Mouse (Mus musculus): ENCODE results near the gene Olfr312.
"Not testable (repeated sequence)": the region's sequence is repeated elsewhere in the genome, so short reads cannot be mapped to it uniquely, and the experiment has no call there.

Olfr312 gene

DNA sequence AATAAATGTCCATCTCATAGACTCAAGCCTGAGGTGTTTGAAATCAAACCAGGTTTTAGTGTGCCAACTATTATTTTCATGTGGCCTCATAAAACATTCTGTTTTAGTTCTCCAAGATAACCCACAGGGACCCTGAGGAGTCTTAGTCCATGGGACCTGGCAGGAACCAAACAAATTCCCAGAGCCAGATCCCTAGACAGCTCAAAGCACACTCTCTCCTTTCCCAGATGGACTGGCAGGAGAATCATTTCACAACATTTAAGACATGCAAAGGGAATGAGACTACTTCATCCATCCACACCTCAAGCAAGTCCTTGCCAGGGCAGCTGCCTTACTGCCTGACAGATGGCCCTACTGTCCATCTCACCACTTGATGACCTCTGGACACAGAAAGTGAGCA is at the start of gene Olfr312:
TSS of gene Olfr312 (plus strand) at position 301 of the 400 bp plus-strand sequence.
- DNase-seq (ENCODE audit: extremely low read depth, low read depth) = not testable (repeated sequence)

DNA sequence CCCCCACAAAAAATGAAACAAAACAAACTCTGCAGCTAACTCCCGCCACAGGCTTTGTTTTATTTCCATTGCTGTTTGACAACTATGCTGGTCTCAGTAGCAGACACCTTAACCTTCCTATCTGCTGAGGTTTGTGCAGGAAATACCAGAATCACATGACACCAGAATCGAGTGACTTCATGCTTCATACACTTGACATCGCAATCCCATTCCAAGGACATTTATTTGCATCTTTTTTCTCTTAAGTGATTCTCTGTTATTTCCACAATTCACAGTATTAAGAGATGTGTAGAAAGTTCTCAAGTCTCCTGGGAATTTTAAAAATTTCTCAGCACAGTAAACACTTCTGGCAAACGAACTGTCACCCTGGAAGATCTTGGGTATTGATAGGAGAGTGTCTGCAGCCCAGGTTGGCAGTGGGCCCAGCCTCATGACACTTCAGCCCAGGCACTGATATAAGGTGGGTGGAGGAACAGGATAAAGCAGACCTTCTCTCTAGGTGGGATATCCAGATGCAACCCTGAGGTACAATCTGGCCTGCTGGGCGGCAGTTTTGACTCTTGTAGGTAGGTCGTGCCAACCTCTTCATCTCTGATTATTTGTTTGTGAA is 46.5 kb upstream of the Olfr312 start, which contains the start of gene Olfr314:
TSS of gene Olfr314 (plus strand) at position 473 of the 610 bp plus-strand sequence.
- DNase-seq (ENCODE audit: extremely low read depth, low read depth) = no peak

DNA sequence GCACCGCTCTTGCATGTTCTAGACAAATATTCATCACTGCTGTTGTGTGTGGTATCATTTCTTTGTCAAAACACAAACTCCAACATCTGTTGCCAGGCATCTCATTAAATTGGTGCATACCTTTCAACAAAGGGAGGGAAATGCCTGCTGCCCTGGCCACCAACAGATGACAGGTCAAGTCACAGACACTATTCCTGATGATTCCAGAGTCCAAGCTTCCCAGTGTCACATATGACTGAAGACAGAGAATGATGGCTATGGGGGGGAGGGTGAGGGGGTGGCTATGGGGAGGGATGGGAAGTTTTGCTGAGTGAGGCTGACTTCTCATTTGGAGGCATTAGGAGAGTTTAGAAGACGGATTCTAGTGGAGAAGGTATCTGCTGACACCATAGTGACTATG is 44.9 kb upstream of the Olfr312 start:
- DNase-seq (ENCODE audit: extremely low read depth, low read depth) = no peak

DNA sequence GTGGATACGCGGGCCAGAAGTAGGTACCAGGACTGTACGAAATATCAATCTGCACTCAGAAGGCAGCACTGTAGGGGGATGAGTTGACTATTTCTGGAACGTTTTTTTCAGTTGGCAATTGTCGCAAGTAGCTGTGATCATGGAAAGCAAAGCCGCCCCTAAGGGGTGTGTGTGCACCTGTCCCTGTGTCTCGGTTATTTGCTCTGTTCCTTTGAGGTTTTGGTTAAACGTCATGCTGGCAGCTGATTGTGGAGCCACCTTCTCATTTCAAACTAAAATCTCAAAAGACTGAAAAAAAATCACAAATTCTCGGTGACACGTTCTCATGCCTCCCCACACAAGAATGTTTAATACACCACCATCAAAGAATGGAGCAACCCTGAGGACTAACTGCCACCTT is 41.4 kb upstream of the Olfr312 start:
- DNase-seq (ENCODE audit: extremely low read depth, low read depth) = no peak

DNA sequence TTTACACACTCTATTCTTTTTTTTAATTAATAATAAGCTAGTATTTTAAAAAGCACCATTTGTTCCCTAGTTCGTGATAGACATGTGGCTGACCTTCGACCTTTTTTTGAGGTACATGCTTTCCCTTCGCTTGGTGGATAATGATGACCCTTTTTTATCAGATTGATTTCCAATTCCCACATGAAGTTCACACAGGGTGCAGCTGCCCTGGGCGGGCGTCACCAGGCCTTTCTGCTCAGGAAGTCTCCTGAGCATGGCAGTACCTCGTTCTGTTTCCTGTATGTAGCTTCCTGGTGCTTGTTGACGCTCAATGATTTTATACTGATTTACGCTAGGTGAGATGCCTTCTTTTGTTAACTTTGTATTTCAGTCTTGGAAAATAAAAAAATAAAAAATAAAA is 40.7 kb upstream of the Olfr312 start:
- no peak for DNase-seq (ENCODE audit: extremely low read depth, low read depth)

DNA sequence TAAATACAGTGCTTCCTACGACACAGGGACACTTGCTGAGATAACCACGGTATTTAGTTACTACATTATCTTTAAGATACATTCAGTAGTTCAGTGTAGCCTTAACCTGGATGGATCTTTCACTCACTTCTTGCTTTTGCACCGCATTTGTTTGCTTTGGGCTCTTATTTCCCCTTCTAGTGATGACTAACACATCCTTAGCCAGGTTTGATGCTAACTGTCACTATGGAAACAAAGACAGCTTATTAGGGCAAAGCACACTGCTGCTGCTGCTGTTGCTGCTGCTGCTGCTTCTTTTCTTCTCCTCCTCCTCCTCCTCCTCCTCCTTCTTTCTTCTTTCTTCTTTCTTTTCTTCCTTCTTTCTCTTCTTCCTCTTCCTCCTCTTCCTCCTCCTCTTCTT is 39.5 kb upstream of the Olfr312 start:
- DNase-seq (ENCODE audit: extremely low read depth, low read depth) = no peak

DNA sequence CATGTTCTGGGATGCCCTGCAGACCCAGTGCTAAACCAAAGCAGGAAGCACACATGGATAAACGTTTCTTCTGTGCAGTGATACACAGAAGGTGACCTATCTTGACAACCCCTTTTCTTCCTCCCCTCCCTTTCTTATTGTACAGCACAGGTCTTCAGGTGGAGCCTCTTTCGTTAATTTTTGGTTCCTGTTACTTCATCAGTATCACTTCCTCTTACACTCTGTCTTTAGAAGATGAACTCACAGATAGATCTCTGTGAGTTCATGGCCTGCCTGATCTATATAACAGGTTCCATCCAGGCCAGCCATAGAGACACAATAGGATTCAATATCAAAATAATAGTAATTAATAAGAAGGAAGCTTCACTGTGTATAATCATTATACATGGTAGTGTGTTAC is 39.0 kb upstream of the Olfr312 start:
- DNase-seq (ENCODE audit: extremely low read depth, low read depth) = no peak

DNA sequence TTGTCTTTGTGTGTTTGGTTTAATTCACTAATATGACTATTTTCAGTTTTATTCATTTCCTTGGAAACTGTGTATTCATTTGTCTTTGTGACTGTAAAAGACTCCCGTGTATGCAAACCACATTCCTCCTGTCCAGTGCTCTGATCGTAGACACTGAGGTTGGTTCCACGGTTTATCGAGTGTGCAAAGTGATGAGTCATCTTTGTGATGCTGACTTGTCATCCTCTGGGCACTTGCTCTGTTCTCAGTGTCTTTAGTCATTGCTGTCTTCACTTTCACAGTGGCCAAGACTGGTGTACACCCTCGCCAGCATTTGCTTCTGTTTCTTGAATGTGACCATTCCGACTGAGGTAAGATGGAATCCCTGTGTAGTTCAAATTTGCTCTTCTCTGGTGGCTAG is 38.4 kb upstream of the Olfr312 start:
- DNase-seq (ENCODE audit: extremely low read depth, low read depth) = no peak

DNA sequence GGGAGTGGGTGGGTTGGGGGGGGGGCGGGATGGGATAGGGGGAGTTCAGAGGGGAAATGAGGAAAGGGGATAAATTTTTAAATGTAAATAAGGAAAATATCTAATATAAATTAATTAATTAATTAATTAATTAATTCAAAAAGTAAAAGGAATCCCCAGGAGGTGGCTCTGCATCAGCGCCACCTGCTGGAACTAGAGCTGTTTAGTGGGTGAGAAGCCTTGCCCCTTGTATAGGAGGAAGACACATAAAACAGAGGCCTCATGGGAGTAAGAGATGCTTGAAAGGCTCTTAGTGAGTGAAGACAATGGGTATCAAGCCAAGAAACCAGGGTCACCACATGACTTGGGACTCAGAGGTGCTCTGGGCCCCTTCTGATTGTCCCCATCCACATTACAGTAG is 33.2 kb upstream of the Olfr312 start:
- DNase-seq (ENCODE audit: extremely low read depth, low read depth) = no peak

DNA sequence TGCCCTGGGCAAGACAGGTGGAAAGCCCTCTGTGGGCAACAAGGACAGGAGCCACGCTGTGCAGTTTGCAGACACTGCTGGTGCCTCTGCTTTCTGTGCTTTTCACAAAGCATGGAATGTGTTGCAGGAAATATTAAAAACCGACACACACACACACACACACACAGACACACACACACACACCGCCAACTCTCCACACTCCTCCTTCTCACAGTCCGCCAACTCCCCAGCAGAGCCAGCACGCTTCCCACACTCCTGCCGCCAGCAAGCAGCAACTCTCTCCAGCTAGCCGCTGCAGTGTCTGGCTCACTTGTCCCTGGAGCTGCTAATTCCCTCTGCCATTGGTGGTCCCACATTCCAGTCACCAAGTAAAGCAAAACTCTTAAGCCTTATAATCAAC is 32.2 kb upstream of the Olfr312 start:
- DNase-seq (ENCODE audit: extremely low read depth, low read depth) = no peak

DNA sequence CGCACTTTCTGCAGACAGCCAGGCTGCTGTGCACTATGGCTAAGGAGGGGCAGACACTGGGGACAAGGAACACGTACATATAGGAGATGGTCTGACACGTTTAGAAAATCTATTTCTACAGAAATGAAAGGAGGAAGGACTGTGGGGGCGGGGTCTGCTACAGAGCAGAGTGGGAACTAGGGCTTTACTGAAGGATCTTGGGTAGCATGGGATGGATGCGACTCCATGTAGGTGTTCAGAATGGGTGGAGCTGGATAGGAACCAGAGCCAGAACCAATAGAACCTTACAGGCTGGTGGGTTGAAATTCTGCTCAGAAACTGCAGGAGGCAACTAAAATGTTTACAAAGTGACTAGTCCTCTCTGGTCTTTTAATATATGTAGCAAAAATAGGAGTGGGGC is 29.3 kb upstream of the Olfr312 start:
- DNase-seq (ENCODE audit: extremely low read depth, low read depth) = no peak

DNA sequence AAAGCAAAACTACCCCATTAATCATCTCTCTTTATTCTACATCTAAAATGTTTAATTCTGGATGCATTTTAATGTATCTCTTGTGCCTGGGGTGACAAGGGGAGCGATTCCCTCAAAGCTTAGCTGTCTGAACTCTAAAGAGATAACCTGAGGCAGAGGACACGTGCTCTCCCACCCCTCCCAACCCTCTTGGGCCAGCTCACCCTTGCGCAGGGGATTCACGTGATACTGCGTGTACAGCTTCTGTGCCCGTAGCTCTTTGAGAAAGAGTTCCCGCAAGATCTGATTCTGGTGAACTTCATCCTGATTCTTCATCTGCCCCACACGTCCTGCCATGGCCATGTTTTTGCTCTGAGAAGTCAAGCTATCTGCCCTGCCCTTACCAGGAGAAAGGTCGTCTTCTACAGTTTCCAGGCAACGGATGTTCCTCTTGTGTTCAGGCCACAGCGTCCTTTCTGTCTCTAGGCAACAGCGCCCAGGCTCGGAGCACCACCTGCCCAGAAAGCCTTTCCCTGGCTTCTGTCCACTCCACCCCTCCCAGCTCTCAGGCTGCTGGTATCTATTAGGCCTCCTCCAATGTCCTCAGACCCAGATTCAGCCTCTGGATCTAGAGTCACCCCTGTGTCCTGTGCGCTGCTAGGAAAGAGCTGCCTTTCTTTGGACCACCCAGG is 27.3 kb upstream of the Olfr312 start, which contains the start of gene Fam183b:
TSS of gene Fam183b (minus strand) at position 403 of the 671 bp plus-strand sequence.
- no peak for DNase-seq (ENCODE audit: extremely low read depth, low read depth)

DNA sequence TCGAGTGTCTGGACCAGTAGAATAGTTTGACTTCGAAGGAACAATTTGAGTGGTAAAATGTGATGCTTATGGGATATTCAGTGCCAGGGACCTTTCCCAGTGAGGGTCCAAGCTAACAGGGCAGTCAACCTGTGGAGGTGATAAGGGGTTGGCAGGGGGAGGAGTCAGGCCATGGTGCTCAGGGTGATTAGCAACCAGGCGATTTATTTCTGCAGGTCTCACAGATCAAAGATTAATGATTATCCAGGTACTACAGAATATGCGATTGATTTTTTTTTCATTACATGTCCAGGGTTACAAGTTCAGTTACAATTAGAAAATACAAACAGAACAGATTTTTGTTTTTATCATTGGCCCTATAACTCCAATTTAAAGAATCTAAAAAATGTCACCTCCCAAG is 25.2 kb upstream of the Olfr312 start:
- no peak for DNase-seq (ENCODE audit: extremely low read depth, low read depth)

DNA sequence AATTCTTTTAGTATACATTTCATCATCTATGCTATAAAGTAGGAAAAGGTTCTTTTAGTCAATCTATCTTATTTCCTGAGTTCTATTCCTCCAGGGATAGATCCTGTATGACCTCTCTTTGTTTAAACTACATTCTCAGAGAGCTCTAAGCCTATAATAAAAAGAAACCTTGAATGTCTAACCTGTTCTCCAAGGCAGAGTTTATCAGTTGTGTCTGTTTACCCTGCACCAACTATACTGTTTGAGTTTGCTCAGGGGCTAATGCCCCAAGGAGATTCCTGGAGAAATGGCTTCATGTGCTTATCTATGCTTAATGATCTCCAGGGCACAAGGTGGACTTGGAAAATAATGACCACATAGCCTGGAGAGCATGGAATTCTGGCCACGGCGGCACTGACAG is 24.6 kb upstream of the Olfr312 start:
- DNase-seq (ENCODE audit: extremely low read depth, low read depth) = no peak

DNA sequence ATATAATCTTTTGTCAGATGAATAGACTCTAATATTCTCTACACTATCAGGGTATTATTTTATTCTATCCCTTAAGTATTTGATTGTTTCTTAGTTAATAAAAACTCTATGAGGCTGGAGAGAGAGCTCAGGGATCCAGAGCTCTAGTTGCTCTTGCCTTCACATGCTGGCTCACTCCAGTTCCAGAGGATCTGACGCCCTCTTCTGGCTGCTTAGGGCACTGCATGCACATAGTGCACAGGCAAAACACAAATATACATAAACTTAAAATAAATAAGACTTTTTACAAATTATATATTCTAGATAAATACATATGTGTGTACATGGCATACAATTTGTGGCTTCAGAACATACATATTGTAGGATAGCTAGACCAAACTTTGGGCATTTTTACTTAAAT is 17.0 kb upstream of the Olfr312 start:
- no peak for DNase-seq (ENCODE audit: extremely low read depth, low read depth)

DNA sequence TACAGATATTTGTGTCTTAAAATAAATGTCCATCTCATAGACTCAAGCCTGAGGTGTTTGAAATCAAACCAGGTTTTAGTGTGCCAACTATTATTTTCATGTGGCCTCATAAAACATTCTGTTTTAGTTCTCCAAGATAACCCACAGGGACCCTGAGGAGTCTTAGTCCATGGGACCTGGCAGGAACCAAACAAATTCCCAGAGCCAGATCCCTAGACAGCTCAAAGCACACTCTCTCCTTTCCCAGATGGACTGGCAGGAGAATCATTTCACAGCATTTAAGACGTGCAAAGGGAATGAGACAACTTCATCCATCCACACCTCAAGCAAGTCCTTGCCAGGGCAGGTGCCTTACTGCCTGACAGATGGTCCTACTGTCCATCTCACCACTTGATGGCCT is 14.3 kb upstream of the Olfr312 start, which contains the start of gene Olfr313:
TSS of gene Olfr313 (plus strand) at position 301 of the 400 bp plus-strand sequence.
- not testable (repeated sequence) for DNase-seq (ENCODE audit: extremely low read depth, low read depth)

DNA sequence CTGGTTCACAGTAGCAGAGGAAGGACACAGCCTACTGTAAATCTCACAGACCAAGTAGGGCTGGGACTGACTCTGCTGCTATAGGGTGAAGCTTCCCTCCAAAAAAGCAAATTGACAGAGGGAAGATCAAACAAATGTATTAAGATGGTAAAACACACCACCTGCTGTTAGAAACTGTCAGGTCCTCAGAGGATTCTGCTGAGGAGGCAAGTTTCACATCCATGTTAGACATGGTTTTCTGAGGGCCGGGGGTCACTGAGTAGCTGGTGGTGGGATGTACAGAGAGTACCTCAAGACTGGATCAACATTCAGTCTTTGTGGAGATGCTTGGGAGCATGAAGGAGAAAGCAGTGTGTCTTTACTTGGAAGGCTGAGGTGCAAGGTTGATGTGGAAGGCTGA is 13.4 kb upstream of the Olfr312 start:
- DNase-seq (ENCODE audit: extremely low read depth, low read depth) = no peak

DNA sequence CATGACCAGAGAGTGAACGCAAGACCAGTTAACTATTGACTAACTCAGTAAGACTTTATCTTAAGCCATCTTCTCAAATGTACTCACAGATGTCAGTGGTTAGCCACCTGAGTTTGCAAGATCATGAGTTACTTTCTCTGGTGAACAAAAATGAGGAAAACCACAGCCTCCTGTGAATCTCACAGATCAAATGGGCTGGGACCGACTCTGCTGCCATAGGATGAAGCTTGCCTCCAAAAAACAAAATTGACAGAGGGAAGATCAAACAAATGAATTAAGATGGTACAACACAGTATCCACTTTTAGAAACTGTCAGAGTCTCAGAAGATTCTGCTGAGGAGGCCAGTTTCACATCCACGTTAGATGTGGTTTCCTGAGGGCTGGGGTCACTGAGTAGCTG is 727 bp downstream of the Olfr312 start:
- DNase-seq (ENCODE audit: extremely low read depth, low read depth) = no peak

DNA sequence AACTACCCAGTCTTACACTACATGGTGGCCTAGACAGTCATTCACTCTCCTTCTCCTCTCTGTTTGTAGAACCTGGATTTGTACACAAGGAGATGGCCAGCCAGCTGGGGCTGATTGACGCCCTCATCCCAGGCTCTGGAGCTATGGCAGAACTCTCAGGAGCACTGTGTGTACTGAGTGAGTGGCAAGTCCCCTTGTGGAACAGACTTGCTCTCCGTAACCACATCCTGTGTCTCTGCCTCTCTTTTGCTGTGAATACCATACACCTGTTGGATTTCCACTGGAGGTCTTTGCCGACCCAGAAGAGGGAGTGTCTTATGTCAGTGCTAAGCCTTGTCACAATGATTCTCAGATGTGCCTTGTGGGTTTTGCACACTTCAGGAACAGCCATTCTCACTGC is 3.5 kb downstream of the Olfr312 start:
- not testable (repeated sequence) for DNase-seq (ENCODE audit: extremely low read depth, low read depth)

DNA sequence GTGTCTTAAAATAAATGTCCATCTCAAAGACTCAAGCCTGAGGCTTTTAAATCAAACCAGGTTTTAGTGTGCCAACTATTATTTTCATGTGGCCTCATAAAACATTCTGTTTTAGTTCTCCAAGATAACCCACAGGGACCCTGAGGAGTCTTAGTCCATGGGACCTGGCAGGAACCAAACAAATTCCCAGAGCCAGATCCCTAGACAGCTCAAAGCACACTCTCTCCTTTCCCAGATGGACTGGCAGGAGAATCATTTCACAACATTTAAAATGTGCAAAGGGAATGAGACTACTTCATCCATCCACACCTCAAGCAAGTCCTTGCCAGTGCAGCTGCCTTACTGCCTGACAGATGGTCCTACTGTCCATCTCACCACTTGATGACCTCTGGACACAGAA is 9.9 kb downstream of the Olfr312 start, which contains the start of gene Olfr311:
TSS of gene Olfr311 (plus strand) at position 301 of the 400 bp plus-strand sequence.
- not testable (repeated sequence) for DNase-seq (ENCODE audit: extremely low read depth, low read depth)

DNA sequence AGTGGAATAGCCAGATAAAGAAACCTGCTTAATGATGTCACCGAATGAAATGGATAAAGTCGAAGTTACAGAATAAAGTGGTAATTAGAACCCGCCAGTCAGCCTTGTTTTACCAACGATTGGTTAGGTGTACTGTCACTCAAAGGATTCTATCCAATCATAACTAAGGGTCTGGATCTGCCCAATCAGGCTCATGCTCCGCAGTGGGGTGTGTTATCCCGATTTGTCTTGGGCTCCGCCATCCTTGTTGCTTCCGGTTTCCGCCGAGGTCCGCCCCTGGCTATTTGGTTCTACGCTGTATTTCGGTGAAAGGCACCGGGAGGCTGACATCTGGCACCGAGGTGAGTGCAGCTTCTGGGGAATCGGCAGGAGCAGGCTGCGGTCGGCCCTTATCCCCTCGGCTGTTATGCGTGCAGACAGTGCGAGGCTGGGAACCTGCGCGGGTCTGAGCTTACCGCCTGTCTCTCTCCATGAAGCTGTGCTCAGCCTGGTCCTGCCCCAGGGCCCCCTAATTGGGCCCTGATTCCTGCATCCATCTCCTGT is 18.0 kb downstream of the Olfr312 start, which contains the start of gene Gm12258:
TSS of gene Gm12258 (plus strand) at position 240 of the 543 bp plus-strand sequence.
- peak; percentile 99 for DNase-seq (ENCODE audit: extremely low read depth, low read depth)

DNA sequence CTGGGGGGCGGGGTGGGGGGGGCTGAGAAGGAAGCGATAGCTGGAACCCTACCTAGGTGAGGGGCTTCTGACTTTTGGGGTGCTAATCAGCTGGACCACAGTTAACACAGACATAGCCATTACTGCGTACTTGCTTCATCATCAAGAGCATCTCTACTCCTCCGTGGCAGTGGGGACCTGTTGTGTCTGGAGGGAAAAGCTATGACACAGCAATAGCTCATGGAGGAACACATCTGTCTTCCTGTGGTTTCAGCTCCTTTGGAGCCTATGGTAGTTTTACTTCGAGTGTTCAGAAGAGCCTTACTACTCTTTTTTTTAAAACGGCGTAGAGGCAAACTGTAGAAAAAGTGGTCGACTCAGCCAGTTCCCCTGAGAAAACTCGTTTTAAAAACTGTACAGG is 18.6 kb downstream of the Olfr312 start:
- no peak for DNase-seq (ENCODE audit: extremely low read depth, low read depth)

DNA sequence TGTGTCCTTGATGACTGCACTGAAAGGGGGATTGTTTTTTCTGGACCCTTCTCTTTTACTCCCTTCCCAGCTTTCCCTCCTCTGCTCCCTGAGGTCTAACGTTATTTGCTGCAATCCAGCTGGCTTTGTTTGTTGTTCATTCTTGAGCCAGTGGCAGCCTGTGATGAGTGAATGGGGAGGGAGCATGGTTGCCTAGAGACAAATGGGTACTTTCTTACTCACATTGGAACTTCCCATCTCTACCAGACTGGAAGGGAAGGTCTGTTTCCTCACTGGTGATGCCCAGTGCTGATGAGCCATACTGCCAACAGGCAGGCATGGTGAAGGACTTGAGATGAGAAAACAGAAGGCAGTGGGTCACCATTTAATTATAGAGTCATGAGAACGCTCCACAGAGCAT is 20.7 kb downstream of the Olfr312 start:
- no peak for DNase-seq (ENCODE audit: extremely low read depth, low read depth)

Measured in MEL-GATA-1-ER (cell line).